Comparison of ENCODE assay signal across 1 mouse cellular context in genomic region chr5:77309924-77310772, GRCm38 (mm10).
TF ChIP-seq lines count a peak whose summit lies in the region.

Gene Noa1, minus strand, starts transcription at chr5:77310084.
Gene Polr2b, plus strand, starts transcription at chr5:77310147.

TF ChIP-seq in MEL, 35 proteins besides CTCF, POLR2A, EP300 and RAD21 (continued from another document):
- TF ChIP-seq MYC (IDR thresholded peaks at IDR 0.05; ENCODE audit: low read depth, low read length) (peak; percentile 85; the same call in 1 of the 2 replicates), E2F4 (IDR thresholded peaks at IDR 0.05; ENCODE audit: borderline replicate concordance, low read depth, low read length) (peak; percentile 80; the same call in 1 of the 2 replicates)
